Mouse (Mus musculus): ENCODE measurements at regions not wholly inside any gene's neighbourhood (a gene's known extent, or its start where the extent isn't known, plus 50 kb on each side); places are given as distances from the start of the nearest gene placed in this dataset.
"Not testable (repeated sequence)": the region's sequence is repeated elsewhere in the genome, so short reads cannot be mapped to it uniquely, and the experiment has no call there.

DNA sequence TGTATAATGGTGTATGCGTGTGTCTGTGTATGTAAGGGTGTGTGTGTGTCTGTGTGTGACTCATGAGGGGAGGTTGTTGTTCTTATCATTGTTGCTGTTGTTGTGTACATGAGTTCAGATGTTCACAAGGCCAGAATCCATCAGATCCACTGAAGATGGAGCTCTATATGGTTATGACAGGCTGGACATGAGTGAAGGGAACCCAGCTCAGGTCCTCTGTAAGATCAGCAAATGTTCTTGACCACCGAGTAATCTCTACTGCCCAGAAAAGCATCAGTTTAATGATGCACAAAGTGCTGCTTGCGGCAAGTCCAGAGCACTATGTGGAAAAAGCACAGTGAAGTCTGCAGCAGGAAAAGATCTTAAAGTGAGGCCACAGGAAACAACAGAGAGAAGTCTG is 77.5 kb downstream of the Gm15319 start:
- H3K9ac ChIP-seq (ENCODE audit: low read depth, low read length); H3K4me1 ChIP-seq (replicated peaks; ENCODE audit: control insufficient read depth, insufficient read depth, low read length); H3K4me2 ChIP-seq; H3K36me3 ChIP-seq (ENCODE audit: control insufficient read depth, insufficient read depth, low read length); H3K4me3 ChIP-seq (ENCODE audit: low read depth, low read length); H3K27ac ChIP-seq (ENCODE audit: low read depth, low read length); DNase-seq (ENCODE audit: low spot score); H3K9me3 ChIP-seq (ENCODE audit: control insufficient read depth, low read length); H3K27me3 ChIP-seq (replicated peaks; ENCODE audit: control insufficient read depth, insufficient read depth, low read length); ATAC-seq (replicated peaks; ENCODE audit: low FRiP score): not testable (repeated sequence)
- WGBS, result 84% methylated on average over 2 of the region's 3 CpGs

GRCm38 (mm10) chr8:20284856-20285255 is 78.2 kb downstream of the Gm15319 start:
- H3K27me3 ChIP-seq (replicated peaks; ENCODE audit: control insufficient read depth, insufficient read depth, low read length); H3K36me3 ChIP-seq (ENCODE audit: control insufficient read depth, insufficient read depth, low read length); H3K4me3 ChIP-seq (ENCODE audit: low read depth, low read length); DNase-seq (ENCODE audit: low spot score); H3K9ac ChIP-seq (ENCODE audit: low read depth, low read length); H3K27ac ChIP-seq (ENCODE audit: low read depth, low read length); H3K9me3 ChIP-seq (ENCODE audit: control insufficient read depth, low read length); H3K4me1 ChIP-seq (replicated peaks; ENCODE audit: control insufficient read depth, insufficient read depth, low read length); ATAC-seq (replicated peaks; ENCODE audit: low FRiP score); H3K4me2 ChIP-seq: not testable (repeated sequence)
- WGBS, result 77% methylated on average over 3 of the region's 6 CpGs

DNA sequence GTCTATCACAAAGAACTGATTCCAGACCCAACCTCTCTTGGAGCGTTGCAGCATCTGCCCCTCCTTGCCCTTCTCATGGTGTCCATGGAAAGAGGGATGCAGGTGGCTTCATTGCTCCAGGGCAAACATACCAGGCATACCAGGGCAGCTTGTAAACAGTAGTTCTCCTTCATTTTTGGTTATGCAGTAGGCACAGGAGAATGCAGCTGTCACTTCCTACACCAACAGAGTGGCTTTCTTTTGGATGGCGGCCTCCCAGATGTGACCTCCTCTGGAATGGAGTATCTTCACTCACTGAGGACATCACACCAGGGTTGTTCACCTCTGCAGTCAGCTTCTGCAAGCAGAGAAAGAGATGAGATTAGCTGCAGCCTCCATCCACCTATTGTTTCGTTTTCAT is 79.9 kb downstream of the Gm15319 start:
- H3K4me3 ChIP-seq (ENCODE audit: low read depth, low read length); H3K9ac ChIP-seq (ENCODE audit: low read depth, low read length); H3K4me1 ChIP-seq (replicated peaks; ENCODE audit: control insufficient read depth, insufficient read depth, low read length): not testable (repeated sequence)

GRCm38 (mm10) chr8:20281201-20281887 is 81.7 kb downstream of the Gm15319 start:
- H3K4me2 ChIP-seq; DNase-seq (ENCODE audit: low spot score); H3K9me3 ChIP-seq (ENCODE audit: control insufficient read depth, low read length); H3K27me3 ChIP-seq (replicated peaks; ENCODE audit: control insufficient read depth, insufficient read depth, low read length); H3K27ac ChIP-seq (ENCODE audit: low read depth, low read length); H3K4me3 ChIP-seq (ENCODE audit: low read depth, low read length); H3K4me1 ChIP-seq (replicated peaks; ENCODE audit: control insufficient read depth, insufficient read depth, low read length); ATAC-seq (replicated peaks; ENCODE audit: low FRiP score); H3K9ac ChIP-seq (ENCODE audit: low read depth, low read length); H3K36me3 ChIP-seq (ENCODE audit: control insufficient read depth, insufficient read depth, low read length): not testable (repeated sequence)
- 96% methylated on average over 14 of the region's 14 CpGs for WGBS

More for the DNA sequence above, 79.9 kb downstream of the Gm15319 start:
- H3K4me2 ChIP-seq; H3K27ac ChIP-seq (ENCODE audit: low read depth, low read length); H3K36me3 ChIP-seq (ENCODE audit: control insufficient read depth, insufficient read depth, low read length); H3K9me3 ChIP-seq (ENCODE audit: control insufficient read depth, low read length); H3K27me3 ChIP-seq (replicated peaks; ENCODE audit: control insufficient read depth, insufficient read depth, low read length); DNase-seq (ENCODE audit: low spot score); ATAC-seq (replicated peaks; ENCODE audit: low FRiP score): not testable (repeated sequence)
- no CpG with 5 or more reads among the region's 3 CpGs for WGBS

- H3K4me2 ChIP-seq; ATAC-seq (replicated peaks; ENCODE audit: low FRiP score); H3K9me3 ChIP-seq (ENCODE audit: control insufficient read depth, low read length); H3K36me3 ChIP-seq (ENCODE audit: control insufficient read depth, insufficient read depth, low read length); DNase-seq (ENCODE audit: low spot score); H3K27ac ChIP-seq (ENCODE audit: low read depth, low read length); H3K4me1 ChIP-seq (replicated peaks; ENCODE audit: control insufficient read depth, insufficient read depth, low read length); H3K4me3 ChIP-seq (ENCODE audit: low read depth, low read length); H3K9ac ChIP-seq (ENCODE audit: low read depth, low read length); H3K27me3 ChIP-seq (replicated peaks; ENCODE audit: control insufficient read depth, insufficient read depth, low read length): not testable (repeated sequence)
- no CpG with 5 or more reads among the region's 1 CpGs for WGBS
Measured at GRCm38 (mm10) chr8:20277701-20278100, 85.3 kb downstream of the Gm15319 start.

DNA sequence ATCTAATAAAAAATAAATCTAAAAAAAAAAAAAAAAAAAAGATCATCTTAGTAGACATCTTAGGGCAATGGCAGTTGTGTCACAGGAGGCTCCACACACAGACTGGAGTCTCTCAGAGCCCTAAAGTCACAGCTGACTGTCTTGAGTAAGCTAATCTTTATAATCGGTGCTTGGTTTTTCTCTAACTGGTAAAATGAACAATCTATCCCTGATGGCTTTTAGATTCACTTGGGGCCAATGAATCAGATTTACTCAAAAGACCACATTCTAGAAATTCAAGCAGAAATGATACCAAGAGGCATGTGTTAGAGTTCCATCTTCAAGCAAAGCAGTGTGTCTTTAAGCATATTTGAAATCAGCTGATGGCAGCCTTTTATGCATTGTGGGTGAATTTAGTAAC is 86.3 kb downstream of the Gm15319 start:
- 75% methylated on average over 1 of the region's 1 CpGs for WGBS
- H3K27me3 ChIP-seq (replicated peaks; ENCODE audit: control insufficient read depth, insufficient read depth, low read length); H3K4me3 ChIP-seq (ENCODE audit: low read depth, low read length); H3K9ac ChIP-seq (ENCODE audit: low read depth, low read length); H3K4me1 ChIP-seq (replicated peaks; ENCODE audit: control insufficient read depth, insufficient read depth, low read length); ATAC-seq (replicated peaks; ENCODE audit: low FRiP score); H3K27ac ChIP-seq (ENCODE audit: low read depth, low read length); H3K36me3 ChIP-seq (ENCODE audit: control insufficient read depth, insufficient read depth, low read length); DNase-seq (ENCODE audit: low spot score); H3K4me2 ChIP-seq; H3K9me3 ChIP-seq (ENCODE audit: control insufficient read depth, low read length): not testable (repeated sequence)

- not testable (repeated sequence) for H3K4me1 ChIP-seq (replicated peaks; ENCODE audit: control insufficient read depth, insufficient read depth, low read length); DNase-seq (ENCODE audit: low spot score); H3K4me2 ChIP-seq; H3K4me3 ChIP-seq (ENCODE audit: low read depth, low read length); H3K36me3 ChIP-seq (ENCODE audit: control insufficient read depth, insufficient read depth, low read length); H3K9ac ChIP-seq (ENCODE audit: low read depth, low read length); H3K9me3 ChIP-seq (ENCODE audit: control insufficient read depth, low read length); H3K27me3 ChIP-seq (replicated peaks; ENCODE audit: control insufficient read depth, insufficient read depth, low read length); H3K27ac ChIP-seq (ENCODE audit: low read depth, low read length); ATAC-seq (replicated peaks; ENCODE audit: low FRiP score)
- WGBS, result 76% methylated on average over 4 of the region's 5 CpGs
Measured at GRCm38 (mm10) chr8:20273844-20274243, 89.2 kb downstream of the Gm15319 start.

- not testable (repeated sequence) for ATAC-seq (replicated peaks; ENCODE audit: low FRiP score); H3K27ac ChIP-seq (ENCODE audit: low read depth, low read length); H3K36me3 ChIP-seq (ENCODE audit: control insufficient read depth, insufficient read depth, low read length); H3K9me3 ChIP-seq (ENCODE audit: control insufficient read depth, low read length); H3K4me3 ChIP-seq (ENCODE audit: low read depth, low read length); H3K4me2 ChIP-seq; H3K27me3 ChIP-seq (replicated peaks; ENCODE audit: control insufficient read depth, insufficient read depth, low read length); DNase-seq (ENCODE audit: low spot score); H3K9ac ChIP-seq (ENCODE audit: low read depth, low read length); H3K4me1 ChIP-seq (replicated peaks; ENCODE audit: control insufficient read depth, insufficient read depth, low read length)
- 89% methylated on average over 10 of the region's 14 CpGs for WGBS
Measured at GRCm38 (mm10) chr8:20267520-20268127, 95.4 kb downstream of the Gm15319 start.

GRCm38 (mm10) chr8:20266776-20267175 is 96.2 kb downstream of the Gm15319 start:
- not testable (repeated sequence) for H3K27me3 ChIP-seq (replicated peaks; ENCODE audit: control insufficient read depth, insufficient read depth, low read length); H3K36me3 ChIP-seq (ENCODE audit: control insufficient read depth, insufficient read depth, low read length); H3K4me2 ChIP-seq; H3K4me1 ChIP-seq (replicated peaks; ENCODE audit: control insufficient read depth, insufficient read depth, low read length); H3K4me3 ChIP-seq (ENCODE audit: low read depth, low read length); ATAC-seq (replicated peaks; ENCODE audit: low FRiP score); DNase-seq (ENCODE audit: low spot score); H3K27ac ChIP-seq (ENCODE audit: low read depth, low read length); H3K9me3 ChIP-seq (ENCODE audit: control insufficient read depth, low read length); H3K9ac ChIP-seq (ENCODE audit: low read depth, low read length)
- 72% methylated on average over 3 of the region's 3 CpGs for WGBS

All from liver, embryonic 11.5 days (tissue).